Mouse (Mus musculus) layer of hippocampus, adult 11-12 months (tissue): Measurements from ENCODE around the gene Dstn.
A peak's percentile ranks its signal among the peaks of the same experiment; 100 is the strongest.

Source experiments
- DNase-seq: peaks from one replicate; pipeline ENCODE4 v3.0.0; 2022; ENCODE audit warnings: low spot score

The Dstn gene

GRCm38 (mm10) chr2:143914760-143915599 lies at the start of gene Dstn:
TSS of gene Dstn (plus strand) at chr2:143915320.
- peak; percentile 97 for DNase-seq

DNA sequence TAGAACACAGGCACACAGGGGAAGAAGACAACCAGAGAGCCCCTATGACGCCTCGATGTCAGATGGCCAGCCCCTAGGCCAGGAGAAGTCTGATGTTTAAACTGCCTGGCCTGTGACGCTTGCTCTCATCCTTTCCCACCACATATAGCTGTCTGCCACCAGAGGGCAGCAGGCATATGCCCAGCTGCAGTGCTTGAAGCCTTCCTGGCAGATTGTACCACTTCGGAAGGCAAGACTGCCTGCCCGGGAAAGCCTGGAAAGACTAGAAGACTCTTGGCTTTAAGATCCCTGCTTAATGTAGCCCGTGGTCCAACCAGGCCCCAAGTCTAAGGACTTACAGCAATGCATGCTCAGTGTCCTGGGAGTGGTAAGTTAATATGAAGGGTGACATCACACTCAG lies 47.8 kb upstream of the Dstn start:
- DNase-seq, result peak; percentile 85

GRCm38 (mm10) chr2:143870936-143871688 lies 44.0 kb upstream of the Dstn start:
- no peak for DNase-seq

DNA sequence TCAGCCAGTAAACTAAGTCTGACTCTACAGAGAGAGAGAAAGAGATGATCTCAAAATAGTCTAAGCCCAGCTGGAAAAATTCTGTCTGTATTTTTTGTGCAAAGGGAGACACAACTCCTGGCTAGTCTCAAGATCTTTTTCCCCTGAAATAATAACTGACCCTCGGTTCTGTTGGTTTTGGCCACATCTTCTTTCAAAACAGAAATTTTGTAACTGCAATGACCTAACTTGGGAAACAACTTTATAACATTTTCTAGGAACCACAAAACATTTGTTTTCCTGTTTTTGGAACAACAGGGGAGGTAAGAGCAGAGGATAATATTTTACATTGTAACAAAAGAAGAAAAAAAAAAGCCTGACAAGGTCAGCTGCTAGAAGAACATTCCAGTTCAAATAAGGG lies 39.1 kb upstream of the Dstn start:
- no peak for DNase-seq

DNA sequence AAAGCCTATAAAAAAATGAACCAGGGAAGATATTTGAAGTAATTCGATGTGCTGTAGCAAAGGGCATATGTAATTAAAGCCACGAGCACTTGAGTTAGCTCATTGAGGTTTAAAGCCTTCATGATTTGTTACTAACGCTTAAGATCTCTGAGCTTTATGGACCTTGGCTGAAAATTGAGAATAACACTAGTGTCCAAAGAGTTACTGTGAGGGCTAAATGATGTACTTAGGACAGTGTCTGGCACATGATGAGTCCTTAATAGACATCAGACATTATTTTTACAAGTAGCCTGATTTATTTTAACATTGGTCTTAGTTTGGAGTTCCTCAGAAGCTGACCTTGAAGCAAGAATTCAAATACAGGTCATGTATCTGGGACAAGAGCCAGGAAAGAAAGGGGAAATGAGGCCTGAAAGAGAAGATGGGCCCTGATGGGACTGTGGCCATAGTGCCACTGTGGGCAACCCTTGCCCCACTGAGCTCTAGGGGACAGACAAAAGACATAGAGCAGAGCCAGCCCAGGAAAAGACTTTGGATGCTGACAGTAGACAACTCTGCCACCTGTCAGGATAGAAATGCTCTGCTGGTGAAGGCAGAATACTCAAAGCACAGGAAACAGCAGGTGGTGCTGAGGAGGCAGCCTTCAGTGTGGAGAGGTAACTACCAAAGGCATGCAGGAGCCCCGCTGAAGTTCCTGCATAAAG lies 38.0 kb upstream of the Dstn start:
- no peak for DNase-seq

DNA sequence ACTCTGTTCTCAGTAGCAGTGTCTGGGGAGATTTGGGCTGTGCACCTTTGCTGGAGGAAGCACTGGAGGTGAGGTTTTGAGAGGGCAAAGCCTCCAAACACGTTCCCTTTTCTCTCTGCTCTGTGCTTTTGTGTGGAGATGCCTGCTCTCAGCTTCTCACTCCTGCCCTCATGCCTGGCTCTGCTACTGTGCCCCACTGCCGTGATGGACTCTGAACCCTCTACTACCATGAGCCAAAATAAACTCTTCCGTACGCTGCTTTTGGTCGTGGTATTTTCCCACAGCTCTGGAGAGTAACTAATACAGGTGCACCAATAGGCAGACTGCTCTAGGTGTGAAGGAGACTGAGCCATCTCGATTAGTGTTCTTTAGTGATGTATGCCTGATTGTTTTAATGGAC lies 35.8 kb upstream of the Dstn start:
- DNase-seq, result no peak

- peak; percentile 38 for DNase-seq
These were observed 33.1 kb upstream of the Dstn start for GRCm38 (mm10) chr2:143882002-143882401.

GRCm38 (mm10) chr2:143882606-143883288 lies 32.4 kb upstream of the Dstn start:
- DNase-seq, result no peak

DNA sequence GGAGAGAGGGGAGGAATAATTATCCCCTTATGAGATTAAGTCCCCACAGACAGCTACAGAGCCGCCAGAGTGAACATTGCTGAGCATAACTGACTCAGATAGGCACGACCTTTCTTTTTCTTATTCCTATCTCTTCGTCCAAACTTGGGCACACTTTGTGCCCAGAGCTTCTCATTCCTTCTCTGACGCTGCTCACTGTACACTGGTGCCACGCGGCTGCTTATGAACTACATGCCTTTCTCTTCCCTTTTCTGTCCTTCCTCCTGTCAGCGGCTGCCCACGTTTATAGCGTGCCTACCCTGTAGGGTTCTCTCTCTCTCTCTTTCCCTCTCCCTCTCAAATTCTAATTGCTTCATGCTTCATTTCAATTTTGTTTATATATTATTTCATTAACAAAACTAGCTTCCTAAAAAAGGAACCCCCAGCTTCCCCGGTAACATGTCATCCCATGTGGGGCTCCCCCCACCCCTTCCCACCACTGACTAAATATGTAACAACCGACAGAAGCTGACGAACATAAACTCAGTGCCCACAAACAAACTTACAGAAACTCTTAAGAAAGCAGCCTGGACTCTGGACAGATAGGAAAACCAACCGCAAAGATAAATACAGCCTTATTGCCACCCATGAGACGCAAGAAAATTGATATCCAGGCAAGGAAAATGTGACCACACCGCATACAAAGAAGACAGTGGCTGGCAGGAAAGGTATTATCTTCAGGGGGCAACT lies 25.8 kb upstream of the Dstn start:
- no peak for DNase-seq

- no peak for DNase-seq
These were observed 25.2 kb upstream of the Dstn start for GRCm38 (mm10) chr2:143889860-143890433.

DNA sequence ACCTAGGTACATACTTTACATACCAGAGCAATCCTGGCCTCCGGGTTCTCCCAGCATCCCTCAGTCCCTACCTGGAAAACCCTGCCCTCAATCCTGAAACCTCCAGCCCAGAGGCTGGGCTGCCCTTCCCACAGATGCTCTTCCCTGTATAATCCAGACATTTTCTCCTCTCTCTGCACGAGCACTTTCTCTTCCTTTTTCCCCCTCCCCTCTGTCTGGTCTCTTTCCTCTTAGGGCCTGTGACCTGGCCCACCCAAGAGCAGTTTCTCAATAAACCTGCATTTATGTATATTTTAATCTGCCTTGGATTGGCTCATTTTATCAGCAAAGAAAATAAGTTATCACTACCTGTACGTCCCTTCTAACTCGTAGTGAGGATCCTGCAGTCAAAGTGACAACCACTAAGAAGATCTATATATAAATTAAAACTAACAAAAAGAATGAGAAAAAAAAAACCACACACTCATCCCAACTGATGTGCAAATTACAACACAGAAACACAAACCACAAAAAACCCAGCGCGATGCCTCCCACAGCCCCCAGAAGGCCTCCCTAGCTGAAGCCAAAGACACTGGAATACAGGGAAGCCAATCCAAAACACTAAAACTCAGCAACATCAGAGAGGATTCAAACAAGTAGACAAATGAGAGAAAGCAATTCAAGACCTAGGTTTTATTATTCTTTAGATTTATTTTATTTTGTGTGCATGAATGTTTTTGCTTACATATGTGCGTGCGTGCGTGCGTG lies 23.6 kb upstream of the Dstn start:
- no peak for DNase-seq

DNA sequence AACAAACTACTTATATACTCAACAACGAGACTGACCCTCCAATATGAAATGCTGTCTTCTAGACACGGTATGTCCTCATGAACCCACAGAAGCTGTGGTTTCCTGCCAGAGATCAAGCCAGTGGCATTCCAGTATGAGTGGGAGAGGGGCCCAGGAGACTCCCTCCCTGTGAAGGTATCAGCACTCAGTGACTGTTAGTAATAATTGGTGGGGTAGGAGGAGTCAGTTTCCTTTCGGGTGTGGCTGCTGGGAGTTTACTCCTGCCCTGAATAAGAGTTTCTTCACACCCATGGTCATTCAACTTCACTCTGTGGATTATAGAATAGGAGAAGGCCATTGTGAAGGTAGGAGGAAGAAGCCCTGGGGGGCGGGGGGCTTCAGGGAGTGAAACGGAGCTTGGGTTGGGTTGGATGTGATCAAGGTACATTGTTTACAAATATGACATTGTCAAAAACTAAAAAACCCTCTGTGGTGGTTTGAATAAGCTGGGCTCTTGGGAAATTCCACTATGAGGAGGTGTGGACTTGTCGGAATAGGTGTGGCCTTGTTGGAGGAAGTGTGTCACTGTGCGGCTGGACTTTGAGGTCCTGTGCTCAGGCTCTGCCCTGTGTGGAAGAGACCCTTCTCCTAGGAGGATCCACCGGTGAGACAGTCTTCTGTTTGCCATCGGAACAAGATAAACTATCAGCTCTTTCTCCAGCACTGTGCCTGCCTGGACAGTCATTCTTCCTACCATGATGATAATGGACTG lies 15.5 kb upstream of the Dstn start:
- DNase-seq, result no peak

- DNase-seq, result no peak
These were observed 14.2 kb upstream of the Dstn start for GRCm38 (mm10) chr2:143900821-143901351.

DNA sequence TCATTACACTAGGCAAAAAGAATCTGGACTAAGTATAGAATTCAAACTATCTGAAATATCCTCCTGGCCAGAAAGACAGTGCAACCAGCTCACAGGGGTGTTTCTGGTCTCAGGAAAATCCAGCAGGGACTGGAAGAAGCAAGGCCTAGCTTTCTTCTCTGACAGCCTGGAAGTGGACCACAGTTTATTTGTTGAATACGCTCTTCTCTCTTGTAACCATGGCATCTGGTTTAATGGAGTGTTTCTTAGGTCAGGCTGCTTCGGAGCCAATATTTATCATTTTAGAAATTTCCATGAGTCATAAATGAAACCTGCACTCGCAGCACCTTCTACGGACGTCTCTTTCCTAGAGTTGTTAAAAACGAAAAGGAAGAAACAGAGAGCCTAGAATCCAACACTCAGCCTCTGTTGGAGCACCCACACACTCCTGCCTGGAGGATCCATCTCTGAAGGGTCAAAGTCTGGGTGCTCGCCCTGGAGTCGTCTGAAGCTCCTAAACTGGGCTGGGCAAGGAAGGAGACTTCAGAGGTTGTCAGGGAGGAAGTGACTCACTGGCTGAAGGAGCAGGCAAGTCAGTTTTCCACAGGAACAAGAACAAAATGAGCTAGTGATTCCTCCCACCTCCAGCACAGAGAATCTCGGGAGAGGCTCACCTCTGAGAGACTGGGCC lies 11.6 kb upstream of the Dstn start:
- DNase-seq, result no peak

DNA sequence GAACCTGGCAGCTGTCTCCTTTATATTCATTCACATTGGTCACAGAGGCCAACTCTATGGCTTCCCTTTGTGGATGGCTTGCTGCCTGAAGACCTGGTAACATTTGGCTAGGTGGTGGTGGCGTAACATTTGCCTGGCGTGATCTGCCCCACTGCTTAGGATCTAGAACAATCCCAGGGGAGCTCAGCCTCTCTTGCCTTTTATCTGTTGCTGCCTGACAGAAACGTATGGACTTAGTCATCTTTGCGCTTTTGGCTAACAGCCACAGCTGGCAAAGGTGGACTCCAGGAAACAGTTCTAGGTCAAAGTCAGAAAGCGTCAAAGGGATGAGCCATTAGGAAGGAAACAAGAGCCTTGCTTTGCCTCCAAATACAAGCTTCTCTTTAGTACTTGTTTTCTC lies 10.2 kb upstream of the Dstn start:
- no peak for DNase-seq

DNA sequence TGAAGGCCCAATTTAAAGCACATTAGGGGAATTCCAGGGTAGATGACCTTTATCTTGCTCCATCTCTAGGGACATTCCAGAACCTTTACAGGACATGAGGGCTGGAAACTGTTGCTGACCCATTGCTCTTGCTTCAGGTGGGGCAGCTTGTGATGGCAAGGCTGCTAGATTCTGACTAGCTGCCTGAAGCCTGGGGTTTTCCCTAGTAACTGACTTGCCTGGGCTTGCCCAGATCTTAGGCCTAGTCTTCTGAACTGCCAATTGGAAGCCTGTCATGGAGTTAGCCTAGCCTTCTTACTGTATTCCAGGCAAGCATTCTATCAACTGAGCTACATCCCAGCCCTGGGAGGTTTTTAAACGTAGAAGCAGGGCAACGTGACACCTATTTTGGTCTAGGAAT lies 5.9 kb upstream of the Dstn start:
- no peak for DNase-seq

DNA sequence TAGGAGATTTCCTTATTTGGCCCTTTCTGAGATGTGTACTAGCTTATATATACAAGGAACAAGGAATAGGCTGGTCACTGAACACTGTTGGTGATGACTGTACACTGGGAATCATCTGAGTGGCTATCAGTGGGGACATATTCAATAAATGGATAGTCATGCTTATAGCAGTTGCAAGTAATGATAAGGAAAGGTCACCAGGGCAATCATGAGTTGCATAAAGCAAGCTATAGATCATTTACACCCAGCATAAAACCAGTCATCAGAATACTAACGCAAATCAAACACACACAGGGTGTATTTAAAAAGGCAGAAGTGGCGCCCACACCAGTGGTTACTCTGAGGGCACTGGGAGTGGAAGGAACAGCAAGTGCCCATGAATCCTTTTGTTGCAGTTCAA lies 2.9 kb upstream of the Dstn start:
- no peak for DNase-seq

DNA sequence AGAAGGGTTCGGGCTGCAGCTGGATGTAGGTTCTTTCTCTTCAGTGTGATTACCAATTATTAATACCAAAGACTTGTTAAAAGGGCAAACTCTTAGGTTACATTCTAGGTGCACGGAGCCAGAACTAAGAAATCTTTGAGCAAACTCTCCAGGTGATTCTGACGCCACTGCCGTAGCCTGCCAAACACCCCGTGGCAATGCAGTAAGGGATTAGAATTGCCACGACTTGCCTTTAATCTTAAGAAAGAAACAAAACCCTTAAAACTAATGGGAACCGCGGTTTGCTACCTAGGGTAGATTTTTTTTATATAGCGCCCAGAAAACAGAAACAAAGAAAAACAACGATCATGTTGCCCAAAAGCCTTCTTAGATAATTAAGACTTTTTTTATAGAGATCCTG lies 899 bp upstream of the Dstn start:
- DNase-seq, result no peak

DNA sequence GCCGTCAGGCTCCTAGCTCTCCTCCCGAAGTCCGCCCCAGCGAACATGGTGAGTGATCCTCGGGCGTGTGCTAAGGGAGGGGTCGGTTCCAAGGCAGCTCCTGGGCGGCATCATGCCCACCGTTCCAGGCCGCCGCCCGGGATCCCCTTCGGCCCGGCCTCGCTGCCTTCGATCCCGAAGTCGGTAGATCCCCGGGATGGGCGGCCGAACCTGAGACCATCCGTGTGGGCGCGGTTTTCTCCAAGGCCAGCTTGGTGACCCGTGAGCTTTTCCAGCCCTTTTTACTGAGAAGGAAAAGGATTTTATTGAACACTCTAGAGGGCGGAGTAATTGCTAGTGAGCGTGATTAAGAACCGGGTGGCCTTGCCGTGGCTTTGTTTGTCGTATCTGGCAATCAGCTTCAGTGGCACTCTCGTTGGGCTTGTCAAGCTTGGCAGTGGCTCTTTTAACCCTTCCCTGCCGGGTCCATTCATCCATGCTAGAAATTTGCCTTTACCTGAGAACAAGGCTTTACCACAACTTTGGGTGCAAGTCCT lies 548 bp downstream of the Dstn start:
- DNase-seq, result peak; percentile 52
